Mouse (Mus musculus): ENCODE data around the gene Hspbp1.

Hspbp1 gene

GRCm38 (mm10) chr7:4668506-4668905 is 16.4 kb downstream of the Hspbp1 start:
- WGBS: 94% methylated on average over 8 of the region's 8 CpGs

DNA sequence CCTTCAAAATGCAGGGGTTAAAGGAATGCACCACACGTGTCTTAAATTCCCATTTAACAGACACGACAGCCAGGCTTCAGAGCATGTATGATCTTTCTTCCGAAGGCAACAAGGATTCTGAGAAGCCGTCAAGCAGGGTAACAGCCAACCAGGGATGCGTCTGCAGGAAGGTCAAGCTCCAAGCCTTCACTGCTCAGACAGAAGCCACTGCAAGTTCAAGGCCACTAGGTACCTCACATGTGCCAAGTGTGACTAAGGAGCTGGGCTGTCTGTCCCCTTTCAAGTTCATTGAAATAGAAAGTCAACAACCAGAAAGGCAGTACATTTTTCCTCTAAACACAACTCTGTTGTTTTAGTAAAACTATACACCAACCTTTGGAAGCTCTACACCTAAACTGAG is 18.0 kb downstream of the Hspbp1 start:
- 98% methylated on average over 5 of the region's 5 CpGs for WGBS

GRCm38 (mm10) chr7:4663742-4664141 is 21.1 kb downstream of the Hspbp1 start:
- WGBS: 74% methylated on average over 2 of the region's 2 CpGs

DNA sequence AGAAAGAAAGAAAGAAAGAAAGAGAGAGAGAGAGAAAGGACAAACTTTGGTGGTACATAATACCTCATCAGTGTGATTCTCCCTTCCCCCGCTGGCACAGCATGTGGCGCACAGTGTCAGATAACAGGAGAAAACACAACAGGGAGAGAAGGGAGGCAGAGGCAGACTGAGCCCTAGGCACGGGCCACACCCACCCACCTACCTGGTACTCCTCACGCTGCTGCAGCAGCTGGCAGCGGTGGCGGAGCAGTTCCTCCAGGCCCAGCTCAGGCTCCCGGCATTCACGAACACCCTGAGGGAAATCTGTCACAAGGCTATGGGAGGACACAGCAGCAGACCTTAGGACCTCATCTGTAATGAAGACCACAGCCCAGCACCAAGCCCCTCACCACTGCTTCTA is 21.7 kb downstream of the Hspbp1 start:
- WGBS: 64% methylated on average over 8 of the region's 8 CpGs

GRCm38 (mm10) chr7:4659911-4660443 is 24.9 kb downstream of the Hspbp1 start:
- 31% methylated on average over 3 of the region's 3 CpGs for WGBS

DNA sequence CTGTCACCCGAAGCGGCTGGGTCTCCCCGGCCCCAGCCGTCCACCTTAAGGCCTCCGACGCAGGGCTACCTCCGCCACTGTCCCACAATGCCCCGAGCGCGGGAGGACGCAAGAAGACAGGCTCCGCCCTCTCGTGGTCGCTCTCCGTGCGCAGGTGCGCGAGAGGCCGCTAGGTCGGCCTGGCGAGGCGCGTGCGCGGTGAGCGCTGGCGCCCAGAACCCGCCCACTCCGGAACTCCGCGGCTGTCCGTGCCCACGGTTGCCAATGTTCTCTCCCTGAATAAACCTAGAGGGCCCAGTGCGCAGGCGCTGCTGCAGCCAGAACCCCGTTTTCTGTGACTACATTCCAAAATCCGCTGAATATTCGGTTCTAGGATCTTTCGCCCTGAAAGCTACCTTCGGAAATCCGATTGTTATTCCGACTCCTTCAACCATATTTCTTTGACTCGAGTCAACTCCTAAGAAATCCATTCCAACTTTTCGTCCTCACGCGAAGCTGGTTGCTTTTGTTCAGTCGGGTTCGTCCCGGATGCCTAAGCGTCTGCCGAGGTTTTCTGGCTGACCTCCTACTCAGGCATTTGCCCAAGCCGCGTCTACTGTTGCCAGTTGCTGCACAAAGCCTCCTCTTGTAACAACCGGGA is 25.8 kb downstream of the Hspbp1 start, which contains the start of gene Ppp6r1:
Gene Ppp6r1 (minus strand): TSS at position 108 of the 640 bp plus-strand sequence.
- WGBS: under 1% methylated on average over 54 of the region's 54 CpGs

- under 1% methylated on average over 77 of the region's 78 CpGs for WGBS
Measured at GRCm38 (mm10) chr7:4658128-4658907, 26.6 kb downstream of the Hspbp1 start.

- WGBS: 15% methylated on average over 9 of the region's 9 CpGs
Measured at GRCm38 (mm10) chr7:4657521-4658127, 27.2 kb downstream of the Hspbp1 start.

- 5% methylated on average over 1 of the region's 1 CpGs for WGBS
Measured at GRCm38 (mm10) chr7:4656818-4657217, 28.1 kb downstream of the Hspbp1 start.

- WGBS: 56% methylated on average over 1 of the region's 1 CpGs
Measured at GRCm38 (mm10) chr7:4655916-4656315, 29.0 kb downstream of the Hspbp1 start.

DNA sequence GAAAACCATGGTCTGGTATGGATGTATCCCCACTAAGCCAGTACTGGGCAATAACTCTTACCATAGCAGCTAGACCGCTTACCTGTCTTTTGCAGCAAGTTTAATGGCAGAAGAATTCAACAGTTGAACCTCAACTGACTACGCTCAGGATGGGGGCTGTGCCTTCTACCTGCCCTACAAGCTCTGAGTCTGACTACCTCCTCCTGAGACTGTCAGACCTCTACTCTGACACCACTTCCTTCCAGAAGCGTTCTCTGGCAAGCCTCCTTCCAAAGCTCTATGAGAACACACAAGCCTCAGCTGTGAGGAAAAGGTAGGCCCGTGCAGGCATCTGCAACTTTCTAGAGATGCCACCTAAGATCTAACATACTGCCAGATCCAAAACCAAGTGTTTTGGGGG is 29.5 kb downstream of the Hspbp1 start:
- 75% methylated on average over 4 of the region's 4 CpGs for WGBS

- 48% methylated on average over 2 of the region's 2 CpGs for WGBS
Measured at GRCm38 (mm10) chr7:4654221-4654620, 30.6 kb downstream of the Hspbp1 start.

DNA sequence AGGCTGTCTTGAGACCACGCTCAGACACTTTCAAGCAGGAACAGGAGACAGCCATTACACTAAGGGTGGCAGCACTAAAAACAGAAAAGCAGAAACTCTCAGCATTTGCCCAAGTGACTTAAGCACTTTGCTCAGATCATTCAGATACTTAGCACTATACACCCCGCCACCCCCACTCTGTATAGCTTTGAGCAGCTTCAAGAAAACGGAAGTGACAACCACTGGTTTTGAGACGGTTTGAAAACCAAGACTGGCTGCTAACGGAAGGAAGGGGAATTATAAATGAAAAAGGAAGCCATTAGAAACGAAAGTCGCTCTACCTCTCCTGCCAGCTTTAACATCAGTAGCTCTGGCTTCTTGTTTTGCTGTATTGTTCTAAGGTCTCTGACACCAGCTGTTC is 31.1 kb downstream of the Hspbp1 start:
- 44% methylated on average over 7 of the region's 7 CpGs for WGBS

DNA sequence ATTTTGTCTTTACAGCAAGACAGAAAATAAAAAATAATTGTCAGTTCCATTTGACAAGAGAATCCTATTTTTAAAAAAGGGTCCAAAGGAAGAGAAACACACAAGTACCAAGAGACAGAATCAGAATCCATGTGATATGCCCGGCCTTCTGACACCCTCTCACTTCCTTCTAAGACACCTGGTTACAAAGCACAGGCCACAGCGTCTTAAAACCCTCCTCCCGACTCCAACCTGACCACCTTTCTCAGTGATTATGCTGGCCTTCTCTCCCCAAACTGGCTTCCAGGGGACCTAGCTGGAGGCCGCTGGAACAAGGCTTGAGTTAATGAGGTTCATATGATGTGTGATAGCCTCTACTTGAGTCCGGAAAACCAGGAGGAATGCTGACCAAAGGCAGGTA is 31.5 kb downstream of the Hspbp1 start:
- WGBS: 75% methylated on average over 5 of the region's 5 CpGs

DNA sequence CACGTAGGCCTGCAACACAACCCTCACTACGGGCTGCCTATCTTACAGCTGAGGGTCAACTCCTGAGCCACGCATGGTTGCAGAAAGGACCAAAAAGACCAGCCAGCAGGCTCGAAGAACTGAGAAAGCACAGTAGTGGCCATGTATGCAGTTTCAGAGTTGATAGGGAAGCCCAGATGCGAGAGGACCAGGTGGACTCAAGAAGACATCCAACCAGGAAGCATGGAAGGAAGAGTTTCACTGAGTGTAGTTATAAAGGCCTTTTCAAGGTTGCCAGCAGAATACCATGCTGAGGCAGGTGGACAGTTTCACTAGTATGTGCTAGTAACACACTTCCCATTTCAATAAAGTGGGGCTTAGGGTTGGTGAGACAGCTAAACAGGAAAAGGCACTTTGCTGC is 32.1 kb downstream of the Hspbp1 start:
- 89% methylated on average over 5 of the region's 5 CpGs for WGBS

DNA sequence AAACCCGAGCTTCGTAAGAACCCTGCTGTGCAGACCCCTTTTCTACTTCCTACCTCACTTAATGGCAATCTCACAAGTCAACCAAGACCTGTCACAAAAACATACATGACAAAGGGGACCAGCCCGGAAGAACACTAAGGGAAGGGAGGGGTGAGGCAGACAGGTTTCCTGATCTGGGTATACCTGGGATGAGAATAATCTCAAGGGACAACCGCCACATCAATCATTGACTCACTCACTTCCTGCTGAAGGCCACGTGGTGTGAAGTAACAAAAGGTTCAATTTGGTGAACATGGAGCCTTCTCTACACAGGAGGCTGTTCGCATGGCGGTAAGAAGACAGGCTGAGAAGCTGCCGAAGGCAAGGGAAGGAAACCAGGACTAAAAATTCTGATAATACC is 33.3 kb downstream of the Hspbp1 start:
- 61% methylated on average over 8 of the region's 8 CpGs for WGBS

DNA sequence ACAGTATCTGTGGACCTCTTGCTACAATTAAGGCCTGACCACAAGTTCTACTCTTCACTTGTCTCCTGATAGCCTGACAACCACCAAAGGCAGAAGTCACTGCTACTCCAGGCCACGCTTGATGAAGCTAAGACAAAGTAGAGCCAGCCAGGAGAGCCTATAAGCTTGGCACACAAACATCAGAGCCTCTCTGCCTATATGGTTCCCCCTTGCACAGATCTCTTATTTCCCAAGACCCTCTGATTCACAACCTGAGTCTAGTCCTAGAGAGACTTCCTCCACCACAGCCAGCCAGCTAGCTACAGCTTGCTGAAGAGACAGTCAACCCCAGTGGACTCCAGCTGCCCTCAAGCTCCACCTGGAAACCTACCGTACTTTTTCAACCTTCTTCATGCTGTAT is 36.9 kb downstream of the Hspbp1 start:
- 85% methylated on average over 2 of the region's 2 CpGs for WGBS

- 64% methylated on average over 6 of the region's 6 CpGs for WGBS
Measured at GRCm38 (mm10) chr7:4647291-4647690, 37.6 kb downstream of the Hspbp1 start.

- 90% methylated on average over 3 of the region's 3 CpGs for WGBS
Measured at GRCm38 (mm10) chr7:4646806-4647205, 38.1 kb downstream of the Hspbp1 start.

- WGBS: 95% methylated on average over 6 of the region's 6 CpGs
Measured at GRCm38 (mm10) chr7:4643225-4643624, 41.6 kb downstream of the Hspbp1 start.

GRCm38 (mm10) chr7:4641956-4642355 is 42.9 kb downstream of the Hspbp1 start:
- WGBS: 57% methylated on average over 7 of the region's 7 CpGs

- WGBS: 51% methylated on average over 11 of the region's 11 CpGs
Measured at GRCm38 (mm10) chr7:4641155-4641554, 43.7 kb downstream of the Hspbp1 start.

- 83% methylated on average over 4 of the region's 4 CpGs for WGBS
Measured at GRCm38 (mm10) chr7:4636179-4636578, 48.7 kb downstream of the Hspbp1 start.
